Mouse (Mus musculus) embryonic fibroblast, embryonic 13.5 days (primary cell): ENCODE results near the gene Nup37.

ENCODE experiments used
- CTCF ChIP-seq: IDR thresholded peaks from 2 replicates; pipeline ENCODE4 v1.5.1; 2011; ENCODE audit warnings: mild to moderate bottlenecking, control low read depth, low read length, moderate library complexity, borderline replicate concordance; ENCODE audit not compliant: insufficient read depth
- POLR2A ChIP-seq: IDR thresholded peaks from 2 replicates; pipeline ENCODE4 v1.6.1; 2011; ENCODE audit warnings: low read depth, mild to moderate bottlenecking, control low read depth, low read length, moderate library complexity

GRCm38 (mm10) chr10:88202581-88202980 is 55.8 kb downstream of the Nup37 start:
- TF ChIP-seq CTCF (no peak), POLR2A (no peak)
